Mouse (Mus musculus): ENCODE results near the gene Cbx3.
"Not testable (repeated sequence)": the region's sequence is repeated elsewhere in the genome, so short reads cannot be mapped to it uniquely, and the experiment has no call there.

Cbx3 gene

GRCm38 (mm10) chr6:51469715-51470310 is 347 bp upstream of the Cbx3 start, which contains the start of gene Hnrnpa2b1:
Gene Hnrnpa2b1 (minus strand): TSS chr6:51469894.
- peak; percentile 98 to 99 for DNase-seq (ENCODE audit: low read depth in 1 of 2, low spot score in 2 of 2)

- no peak for DNase-seq (ENCODE audit: low read depth in 1 of 2, low spot score in 2 of 2)
These were observed 982 bp downstream of the Cbx3 start for GRCm38 (mm10) chr6:51471179-51471505.

- no peak for DNase-seq (ENCODE audit: low read depth in 1 of 2, low spot score in 2 of 2)
These were observed 1.6 kb downstream of the Cbx3 start for GRCm38 (mm10) chr6:51471782-51472181.

- DNase-seq (ENCODE audit: low read depth in 1 of 2, low spot score in 2 of 2) = no peak
These were observed 2.1 kb downstream of the Cbx3 start for GRCm38 (mm10) chr6:51472213-51472612.

DNA sequence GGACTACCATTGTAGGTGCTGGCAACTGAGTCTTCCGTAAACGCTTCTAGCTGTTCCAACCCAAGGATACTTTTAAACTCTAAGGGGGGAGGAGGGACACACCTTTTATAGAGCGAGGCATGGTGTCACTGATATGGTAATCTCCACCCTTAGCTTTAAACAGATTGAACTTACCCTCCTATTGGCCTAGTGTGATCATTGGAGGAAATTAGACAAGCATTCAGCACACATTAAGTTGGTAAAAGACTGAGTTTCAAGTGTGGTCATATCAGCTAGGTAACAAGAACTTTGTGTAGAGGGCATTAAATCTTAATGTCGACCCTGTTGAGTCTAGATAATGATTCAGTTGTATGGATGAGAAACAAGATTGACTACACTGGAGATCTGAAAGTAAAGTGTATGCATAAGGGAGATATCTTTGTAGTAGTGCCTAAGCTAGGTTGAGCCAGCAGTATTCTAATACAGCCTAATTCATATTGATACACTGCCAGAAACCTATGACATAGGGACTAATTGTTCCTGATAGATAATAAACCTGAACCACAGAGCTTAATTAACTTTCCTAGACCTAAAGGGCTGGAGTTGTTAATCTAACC is 9.1 kb downstream of the Cbx3 start:
- DNase-seq (ENCODE audit: low read depth in 1 of 2, low spot score in 2 of 2) = no peak

DNA sequence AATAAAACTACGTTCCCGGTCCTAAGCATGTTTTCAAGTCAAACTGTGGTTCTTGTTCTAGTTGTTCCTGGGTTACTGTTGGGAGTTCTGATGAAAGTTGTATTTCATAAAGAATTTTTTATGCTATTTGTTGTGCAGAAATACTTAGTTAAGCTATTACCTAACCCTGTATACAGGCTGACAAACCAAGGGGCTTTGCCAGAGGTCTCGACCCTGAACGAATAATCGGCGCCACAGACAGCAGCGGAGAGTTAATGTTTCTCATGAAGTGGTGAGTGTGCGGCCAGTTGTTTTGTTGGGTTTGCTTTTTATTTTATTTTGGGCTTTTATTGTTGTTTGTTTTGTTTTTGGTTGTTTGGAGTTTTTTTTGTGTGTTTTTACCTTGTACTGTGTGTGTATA is 11.4 kb downstream of the Cbx3 start:
- DNase-seq (ENCODE audit: low read depth in 1 of 2, low spot score in 2 of 2) = no peak

GRCm38 (mm10) chr6:51483861-51484260 is 13.7 kb downstream of the Cbx3 start:
- no peak for DNase-seq (ENCODE audit: low read depth in 1 of 2, low spot score in 2 of 2)

- not testable (repeated sequence) for DNase-seq (ENCODE audit: low read depth in 1 of 2, low spot score in 2 of 2)
These were observed 14.4 kb downstream of the Cbx3 start for GRCm38 (mm10) chr6:51484556-51484955.

DNA sequence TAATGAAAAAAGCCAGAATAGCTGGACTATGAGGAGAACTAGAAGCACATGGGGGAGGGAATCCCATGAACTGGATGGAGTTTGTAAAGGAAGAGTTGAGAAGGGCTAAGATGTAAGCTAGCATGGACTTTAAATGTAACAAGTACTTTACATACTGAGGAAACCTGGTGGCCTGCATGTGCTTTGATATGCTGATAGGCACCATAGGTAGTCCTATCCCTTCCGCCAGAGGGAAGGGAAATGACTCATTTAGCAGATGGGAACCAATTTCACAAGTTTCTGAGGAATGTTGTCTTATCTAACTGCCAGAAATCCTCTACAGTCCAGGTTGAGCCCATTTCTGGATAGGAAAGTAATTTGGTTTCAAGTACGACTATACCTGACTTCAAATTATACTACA is 15.5 kb downstream of the Cbx3 start:
- DNase-seq (ENCODE audit: low read depth in 1 of 2, low spot score in 2 of 2) = no peak

- DNase-seq (ENCODE audit: low read depth in 1 of 2, low spot score in 2 of 2) = no peak
These were observed 16.0 kb downstream of the Cbx3 start for GRCm38 (mm10) chr6:51486076-51486710.

DNA sequence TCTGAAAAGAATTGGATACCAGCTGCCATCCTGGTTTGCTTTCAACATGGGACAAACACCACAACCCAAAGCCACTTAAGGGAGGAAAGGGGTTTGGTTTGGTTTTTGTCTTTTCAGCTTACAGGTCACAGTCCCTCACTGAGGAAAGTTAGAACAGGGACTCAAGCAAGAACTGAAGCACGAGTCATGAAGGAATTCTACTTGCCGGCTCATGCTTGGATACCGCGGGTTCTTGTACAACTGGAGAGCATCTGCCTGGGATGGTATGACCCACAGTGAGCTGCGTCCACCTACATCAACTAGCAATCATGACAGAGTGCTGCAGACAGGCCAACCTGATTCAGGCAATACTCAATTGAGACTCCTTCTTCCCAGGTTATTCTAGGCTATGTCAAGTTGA is 16.6 kb downstream of the Cbx3 start:
- no peak for DNase-seq (ENCODE audit: low read depth in 1 of 2, low spot score in 2 of 2)

- no peak for DNase-seq (ENCODE audit: low read depth in 1 of 2, low spot score in 2 of 2)
These were observed 19.6 kb downstream of the Cbx3 start for GRCm38 (mm10) chr6:51489787-51490186.

- no peak for DNase-seq (ENCODE audit: low read depth in 1 of 2, low spot score in 2 of 2)
These were observed 27.4 kb downstream of the Cbx3 start for GRCm38 (mm10) chr6:51497321-51498111.

DNA sequence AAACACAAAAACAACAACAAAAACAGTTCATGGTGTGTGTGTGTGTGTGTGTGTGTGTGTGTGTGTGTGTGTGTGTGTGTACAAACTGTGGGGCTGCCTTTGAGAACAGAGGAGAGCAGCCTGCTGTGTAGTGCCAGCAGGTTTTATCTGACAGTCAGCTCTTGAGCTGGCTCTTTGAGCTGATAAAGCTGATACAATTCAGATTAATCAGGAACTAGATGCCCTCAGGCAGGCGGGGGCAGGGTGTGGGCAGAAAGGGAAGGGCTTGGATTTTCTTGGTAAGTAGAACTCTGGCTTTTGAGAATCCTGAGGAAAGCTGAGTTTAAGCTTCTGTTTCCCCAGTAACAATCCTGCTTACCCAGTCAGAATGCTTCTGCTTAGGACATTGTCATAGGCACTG is 35.5 kb downstream of the Cbx3 start:
- DNase-seq (ENCODE audit: low read depth in 1 of 2, low spot score in 2 of 2) = no peak

DNA sequence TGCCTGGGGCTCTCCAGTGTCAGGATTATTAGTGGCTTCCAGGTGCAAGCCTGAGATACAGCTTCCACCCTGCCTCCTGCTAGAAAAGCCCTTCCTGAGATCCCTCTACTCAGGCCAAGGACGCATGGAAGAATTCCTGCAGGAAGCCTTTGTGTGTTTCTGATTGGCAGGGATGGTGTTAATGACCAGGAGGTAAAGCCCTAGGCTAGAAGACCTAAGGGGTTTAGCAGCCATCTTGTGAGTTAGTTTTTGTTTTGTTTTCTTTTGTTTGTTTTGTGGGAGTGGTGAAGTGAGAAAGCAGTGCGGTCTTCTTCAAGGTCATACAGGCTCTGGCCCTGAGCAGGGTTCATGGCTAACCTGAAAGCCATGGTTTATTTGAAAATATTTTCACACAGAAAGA is 37.4 kb downstream of the Cbx3 start:
- DNase-seq (ENCODE audit: low read depth in 1 of 2, low spot score in 2 of 2) = no peak

DNA sequence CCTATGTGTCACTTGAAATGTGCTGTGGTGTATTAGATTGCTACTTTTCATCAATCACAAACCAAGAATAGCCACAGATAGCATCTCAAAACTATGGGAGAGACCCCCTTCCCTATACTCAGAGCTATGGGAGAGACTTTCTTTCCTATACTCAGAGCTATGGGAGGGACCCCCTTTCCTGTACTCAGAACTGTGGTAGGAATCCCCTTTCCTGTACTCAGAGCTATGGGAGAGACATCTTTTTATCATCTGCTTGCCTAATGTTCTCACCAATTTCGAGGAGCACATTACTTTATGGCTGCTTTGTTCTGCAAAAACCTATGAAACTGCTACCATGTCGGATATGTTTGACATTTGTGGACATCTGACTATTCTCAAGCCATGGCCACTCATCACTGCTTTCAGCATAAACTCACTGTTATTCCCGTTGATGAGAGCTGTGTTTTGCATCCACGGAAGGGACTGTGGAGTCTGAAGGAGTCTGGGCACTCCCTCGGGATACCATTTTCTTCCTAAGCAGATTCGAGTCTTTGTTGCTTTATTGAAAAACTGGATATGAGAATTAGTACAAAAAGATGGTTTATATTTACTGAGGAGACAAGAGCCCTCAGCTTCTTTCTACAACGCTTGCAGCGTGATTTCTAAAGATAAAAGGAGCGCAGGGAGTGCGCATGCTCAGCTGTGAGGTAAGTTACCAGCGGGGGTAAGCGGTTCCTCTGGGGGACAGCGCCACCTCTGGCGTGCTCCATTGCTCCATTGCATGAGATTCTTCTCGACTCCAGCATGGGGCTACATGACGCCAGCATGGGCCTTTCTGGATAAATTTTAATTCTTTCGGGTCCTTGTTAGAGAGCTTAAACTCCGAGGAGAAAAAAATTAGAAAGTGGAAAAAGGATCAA is 38.8 kb downstream of the Cbx3 start:
- DNase-seq (ENCODE audit: low read depth in 1 of 2, low spot score in 2 of 2) = peak in 1 of 2 experiments; percentile 60

- peak in 1 of 2 experiments; percentile 47 for DNase-seq (ENCODE audit: low read depth in 1 of 2, low spot score in 2 of 2)
These were observed 39.9 kb downstream of the Cbx3 start for GRCm38 (mm10) chr6:51510094-51510493.

DNA sequence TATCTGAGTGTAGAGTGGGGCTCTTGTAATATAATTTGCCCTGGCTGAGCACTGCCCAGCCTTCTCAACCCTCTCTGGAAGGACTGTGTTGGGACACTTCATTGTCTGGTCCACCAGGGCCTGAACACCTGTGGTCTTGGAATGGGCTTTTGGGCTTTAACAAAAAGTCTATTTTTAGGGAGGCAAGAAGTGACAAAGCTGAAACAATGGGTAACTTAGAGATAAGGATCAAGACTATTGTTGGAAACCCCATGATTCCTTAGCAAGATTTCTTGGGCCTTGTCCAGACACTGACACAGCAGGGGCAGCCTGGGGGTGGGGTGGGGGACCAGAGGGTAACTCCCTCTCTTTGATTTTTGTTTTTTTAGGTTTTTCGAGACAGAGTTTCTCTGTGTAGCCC is 40.8 kb downstream of the Cbx3 start:
- no peak for DNase-seq (ENCODE audit: low read depth in 1 of 2, low spot score in 2 of 2)

DNA sequence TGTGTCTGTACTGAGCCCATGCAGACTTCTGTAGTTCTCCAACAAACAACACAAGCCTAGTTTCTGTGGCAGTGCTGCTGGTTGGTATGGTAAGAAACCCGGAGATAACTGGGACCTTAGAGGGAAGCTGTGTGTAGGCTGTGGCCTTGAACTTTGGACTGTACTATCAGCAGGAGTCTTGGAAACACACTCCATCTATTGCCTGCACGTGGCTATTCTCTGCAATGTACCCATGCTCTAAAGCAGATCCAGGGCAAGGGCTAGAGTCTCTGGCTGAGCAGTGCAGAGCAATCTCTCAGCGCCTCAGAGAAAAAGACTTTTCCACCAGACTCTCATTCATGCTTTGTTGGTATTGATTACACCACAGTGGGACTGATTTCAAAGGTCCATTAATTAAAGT is 43.6 kb downstream of the Cbx3 start:
- DNase-seq (ENCODE audit: low read depth in 1 of 2, low spot score in 2 of 2) = no peak

DNA sequence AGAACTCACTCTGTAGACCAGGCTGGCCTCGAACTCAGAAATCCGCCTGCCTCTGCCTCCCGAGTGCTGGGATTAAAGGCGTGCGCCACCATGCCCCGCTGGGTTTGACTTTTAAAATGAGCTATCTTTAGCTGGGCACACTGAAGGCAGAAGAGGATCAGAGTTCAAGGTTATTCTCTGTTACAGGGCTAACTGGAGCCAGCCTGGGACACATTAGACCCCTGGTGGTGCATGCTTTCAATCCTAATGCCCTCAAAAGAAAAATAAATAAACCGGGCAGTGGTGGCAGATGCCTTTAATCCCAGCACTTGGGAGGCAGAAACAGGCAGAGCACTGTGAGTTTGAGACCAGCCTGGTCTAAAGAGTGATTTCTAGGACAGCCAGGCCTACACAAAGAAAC is 44.7 kb downstream of the Cbx3 start:
- no peak for DNase-seq (ENCODE audit: low read depth in 1 of 2, low spot score in 2 of 2)

DNA sequence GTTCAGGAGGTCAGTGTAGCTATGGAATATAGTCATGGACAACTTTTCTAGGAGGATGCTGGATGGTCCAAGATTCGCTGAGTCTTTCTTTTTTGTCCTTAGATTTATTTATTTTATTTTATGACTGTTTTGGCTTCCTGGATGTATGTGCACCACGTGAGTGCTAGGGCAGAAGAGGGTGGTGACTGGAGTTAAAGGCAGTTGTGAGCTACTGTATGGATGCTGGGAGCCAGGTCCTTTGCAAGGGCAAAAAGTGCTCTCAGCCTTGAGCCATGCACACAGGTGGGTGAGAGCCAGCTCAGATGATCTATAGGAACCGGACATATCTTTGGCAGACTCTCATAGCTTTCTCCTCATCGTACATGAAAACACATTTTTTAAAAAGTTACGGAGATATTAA is 53.1 kb downstream of the Cbx3 start:
- DNase-seq (ENCODE audit: low read depth in 1 of 2, low spot score in 2 of 2) = no peak
